Mouse (Mus musculus) ES-Bruce4 (cell line): ENCODE data around the gene Gcgr. TPM values are rescaled to one million over a fixed set of nuclear protein-coding genes. Genes with fewer than 3 reads are reported as not detected.

Experiments used
- H3K27ac ChIP-seq: 2 replicates; pipeline ENCODE4 v1.5.1; 2012; ENCODE audit warnings: low read length, inconsistent platforms; ENCODE audit not compliant: insufficient read depth
- H3K27me3 ChIP-seq: 2 replicates; pipeline ENCODE4 v1.6.1; 2012; ENCODE audit warnings: mild to moderate bottlenecking, low read length, inconsistent platforms; ENCODE audit not compliant: control insufficient read depth, poor library complexity, insufficient read depth, severe bottlenecking
- H3K36me3 ChIP-seq: 2 replicates; pipeline ENCODE4 v1.6.1; 2012; ENCODE audit warnings: inconsistent platforms, mild to moderate bottlenecking, low read length, moderate library complexity; ENCODE audit not compliant: control insufficient read depth, poor library complexity, insufficient read depth, severe bottlenecking
- H3K4me1 ChIP-seq: one replicate; pipeline ENCODE4 v1.8.1; 2011; ENCODE audit warnings: low read length; ENCODE audit not compliant: control insufficient read depth, insufficient read depth
- H3K4me3 ChIP-seq: 2 replicates; pipeline ENCODE4 v1.5.1; 2011; ENCODE audit warnings: low read depth, mild to moderate bottlenecking, low read length
- H3K9ac ChIP-seq: 2 replicates; pipeline ENCODE4 v1.6.1; 2012; ENCODE audit warnings: low read depth, mild to moderate bottlenecking, inconsistent platforms; ENCODE audit not compliant: poor library complexity, severe bottlenecking
- H3K9me3 ChIP-seq: replicated peaks from 2 replicates; pipeline ENCODE4 v1.6.1; 2012; ENCODE audit warnings: mild to moderate bottlenecking, low read length, inconsistent platforms; ENCODE audit not compliant: control insufficient read depth, poor library complexity, insufficient read depth, severe bottlenecking
- CTCF ChIP-seq: IDR thresholded peaks from one replicate; pipeline ENCODE4 v1.8.1; 2011; ENCODE audit warnings: low read depth, low read length
- EP300 ChIP-seq: IDR thresholded peaks from 2 replicates; pipeline ENCODE4 v1.6.1; 2011; ENCODE audit warnings: low read depth, low read length; ENCODE audit not compliant: insufficient read depth
- POLR2A ChIP-seq: IDR thresholded peaks from one replicate; pipeline ENCODE4 v1.8.1; 2011; ENCODE audit warnings: low read length; ENCODE audit not compliant: insufficient read depth
- polyA plus RNA-seq: library from polyadenylated mRNA; stranded (reverse); fragments of >200 nt; gene quantifications from 2 replicates; pipeline ENCODE4 v1.2.4, GENCODE M21; 2011; ENCODE audit warnings: low read depth; ENCODE audit not compliant: missing spikeins, insufficient read depth, insufficient read length

Gene Gcgr
- polyA plus RNA-seq, 1 experiment: not detected

DNA sequence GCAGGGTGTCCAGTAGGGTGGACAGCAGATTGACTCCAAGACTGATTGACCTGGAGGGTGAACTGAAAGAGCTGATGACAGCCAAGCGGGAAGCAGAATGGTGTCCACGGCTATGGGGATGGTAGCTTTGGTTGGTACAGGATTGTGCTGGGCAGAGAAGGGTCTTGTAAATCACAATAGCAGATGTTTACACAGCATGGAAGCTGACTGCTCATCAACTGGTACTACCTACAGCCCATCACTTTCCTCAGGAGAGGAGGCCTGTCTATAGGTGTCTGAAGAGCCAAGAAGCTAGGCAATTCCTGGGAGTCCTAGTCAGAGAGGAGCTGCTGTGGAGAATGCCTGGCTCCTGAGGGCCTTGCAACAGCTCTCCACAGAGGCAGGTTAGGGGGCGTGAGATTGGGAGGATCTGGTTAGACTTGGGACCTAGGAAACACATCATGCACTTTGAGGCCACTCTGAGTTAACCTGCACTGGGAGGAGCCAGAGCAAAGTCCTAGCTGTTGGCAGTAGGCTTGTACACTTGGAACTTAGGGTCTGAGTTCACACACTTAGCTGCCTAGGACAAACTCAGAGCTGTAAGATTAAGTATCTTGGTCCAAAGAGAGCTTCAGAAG lies 46.0 kb downstream of the Gcgr start:
- H3K4me3 ChIP-seq: no peak overlapping the region
- H3K9me3 ChIP-seq: no peaks in the 10 kb centered on the region
- H3K4me1 ChIP-seq: peaks cover 4% of the 10 kb centered on the region
- no peak for TF ChIP-seq EP300
- TF ChIP-seq POLR2A: no peak
- TF ChIP-seq CTCF: no peak
- no peaks in the 10 kb centered on the region for H3K27me3 ChIP-seq
- H3K9ac ChIP-seq: no peak overlapping the region
- peaks cover 22% of the 10 kb centered on the region for H3K36me3 ChIP-seq
- no peak overlapping the region for H3K27ac ChIP-seq

DNA sequence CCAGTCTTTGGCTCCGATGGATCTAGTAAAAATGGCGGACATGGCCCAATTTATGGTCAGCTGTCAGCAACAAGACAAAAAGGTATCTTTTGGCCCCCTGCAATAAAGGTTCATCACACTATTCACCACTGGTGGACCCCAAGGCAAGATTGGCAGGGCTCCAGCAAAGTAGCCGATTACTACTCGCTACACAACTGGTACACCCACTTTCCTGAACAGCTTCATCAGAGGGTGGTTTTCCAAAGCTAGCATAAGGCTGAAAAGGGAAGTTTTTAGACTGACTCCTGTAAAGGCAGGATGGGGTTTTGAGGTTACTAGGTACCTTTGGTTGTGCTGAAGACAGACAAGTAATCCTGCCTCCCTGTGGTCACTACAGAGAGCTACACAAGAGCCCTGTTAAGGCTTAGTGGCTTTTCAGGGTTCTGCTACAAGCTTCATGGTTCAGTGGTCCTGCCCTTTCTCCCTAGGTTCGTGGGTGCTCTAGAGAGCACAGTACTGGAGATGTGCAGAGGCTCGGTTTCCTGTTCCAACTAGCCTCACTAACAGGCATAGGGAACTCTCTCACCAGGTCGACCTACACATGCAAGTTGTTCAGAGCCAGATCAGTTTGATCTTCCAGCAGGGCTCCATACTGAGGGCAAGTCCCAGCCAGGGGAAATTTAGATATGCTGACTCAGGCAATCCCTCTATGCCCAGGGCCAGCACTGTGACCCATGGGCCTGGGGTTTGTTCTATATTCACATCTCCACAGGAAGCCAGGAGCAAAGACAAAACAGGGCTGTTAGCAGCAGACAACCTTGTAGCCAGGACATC lies 46.9 kb downstream of the Gcgr start:
- Histone ChIP-seq H3K36me3 (peaks cover 22% of the 10 kb centered on the region), H3K9me3 (no peaks in the 10 kb centered on the region), H3K4me3 (no peak overlapping the region), H3K9ac (no peak overlapping the region), H3K27me3 (no peaks in the 10 kb centered on the region), H3K4me1 (peaks cover 4% of the 10 kb centered on the region), H3K27ac (no peak overlapping the region)
- no peak for TF ChIP-seq POLR2A
- TF ChIP-seq CTCF: no peak
- no peak for TF ChIP-seq EP300

DNA sequence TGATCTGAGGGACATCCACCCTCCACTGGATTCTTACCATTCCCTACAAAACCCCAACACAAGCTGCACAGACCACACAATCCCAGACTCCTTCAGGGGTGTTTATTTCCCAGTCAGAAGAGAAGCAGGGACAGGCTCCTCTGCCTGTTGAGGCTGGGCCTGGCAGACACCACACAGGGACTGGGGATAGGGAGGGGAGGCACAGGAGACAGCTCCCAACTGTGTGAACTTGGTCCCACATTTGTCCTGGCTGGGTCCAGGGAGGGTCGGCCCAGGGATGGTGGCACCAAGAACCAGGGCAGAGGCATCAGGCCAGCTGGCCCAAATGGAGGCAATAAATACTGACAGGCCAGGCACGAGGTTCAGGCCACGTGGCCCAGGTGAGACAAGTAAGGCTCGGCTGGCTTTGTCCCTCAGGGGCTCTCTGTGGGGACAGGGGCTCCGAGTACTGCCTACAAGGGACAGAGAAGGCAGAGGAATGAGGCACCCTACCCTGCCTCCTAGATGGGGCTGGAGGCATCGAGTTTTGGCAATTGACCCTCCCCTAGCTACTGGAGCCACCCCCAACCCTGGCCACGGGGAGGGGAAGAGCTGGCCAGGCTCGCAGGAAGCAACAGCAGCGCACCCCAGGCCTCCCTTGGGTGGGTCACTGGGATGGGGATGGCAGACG lies 47.7 kb downstream of the Gcgr start:
- Histone ChIP-seq H3K36me3 (peaks cover 22% of the 10 kb centered on the region), H3K9me3 (no peaks in the 10 kb centered on the region), H3K4me1 (peaks cover 4% of the 10 kb centered on the region), H3K27me3 (no peaks in the 10 kb centered on the region), H3K9ac (no peak overlapping the region), H3K4me3 (no peak overlapping the region), H3K27ac (no peak overlapping the region)
- TF ChIP-seq POLR2A (no peak), CTCF (no peak)

DNA sequence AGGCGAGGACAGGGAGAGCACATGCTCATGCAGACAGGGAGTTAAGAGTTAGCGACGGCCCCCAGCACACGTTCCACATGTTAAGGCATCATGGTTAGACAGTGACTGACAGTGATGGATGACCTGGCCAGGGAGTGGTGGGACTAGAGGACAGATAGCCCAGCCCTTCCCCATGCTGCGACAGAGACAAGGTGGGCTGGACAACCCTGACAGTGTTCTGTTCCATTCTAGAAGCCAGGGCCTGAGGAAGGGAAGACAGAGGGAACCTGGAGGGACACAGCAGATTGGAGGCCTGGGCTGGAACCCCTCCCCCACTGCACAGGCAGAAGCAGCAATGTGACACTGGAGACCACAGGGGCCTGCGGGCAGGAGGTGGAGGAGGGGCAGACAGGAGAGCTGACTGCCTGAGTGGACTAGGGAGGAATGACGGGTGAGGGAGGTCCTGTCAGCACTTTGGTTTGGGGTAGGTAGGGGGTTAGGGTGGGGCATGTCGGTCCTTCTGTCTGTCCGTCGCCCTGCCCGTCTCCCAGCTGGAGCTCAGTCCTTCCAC lies 48.3 kb downstream of the Gcgr start:
- Histone ChIP-seq H3K27me3 (no peaks in the 10 kb centered on the region), H3K4me1 (peaks cover 4% of the 10 kb centered on the region), H3K9ac (no peak overlapping the region), H3K27ac (no peak overlapping the region), H3K9me3 (no peaks in the 10 kb centered on the region), H3K4me3 (no peak overlapping the region), H3K36me3 (peaks cover 22% of the 10 kb centered on the region)
- TF ChIP-seq EP300: no peak
- TF ChIP-seq CTCF: no peak
- no peak for TF ChIP-seq POLR2A

DNA sequence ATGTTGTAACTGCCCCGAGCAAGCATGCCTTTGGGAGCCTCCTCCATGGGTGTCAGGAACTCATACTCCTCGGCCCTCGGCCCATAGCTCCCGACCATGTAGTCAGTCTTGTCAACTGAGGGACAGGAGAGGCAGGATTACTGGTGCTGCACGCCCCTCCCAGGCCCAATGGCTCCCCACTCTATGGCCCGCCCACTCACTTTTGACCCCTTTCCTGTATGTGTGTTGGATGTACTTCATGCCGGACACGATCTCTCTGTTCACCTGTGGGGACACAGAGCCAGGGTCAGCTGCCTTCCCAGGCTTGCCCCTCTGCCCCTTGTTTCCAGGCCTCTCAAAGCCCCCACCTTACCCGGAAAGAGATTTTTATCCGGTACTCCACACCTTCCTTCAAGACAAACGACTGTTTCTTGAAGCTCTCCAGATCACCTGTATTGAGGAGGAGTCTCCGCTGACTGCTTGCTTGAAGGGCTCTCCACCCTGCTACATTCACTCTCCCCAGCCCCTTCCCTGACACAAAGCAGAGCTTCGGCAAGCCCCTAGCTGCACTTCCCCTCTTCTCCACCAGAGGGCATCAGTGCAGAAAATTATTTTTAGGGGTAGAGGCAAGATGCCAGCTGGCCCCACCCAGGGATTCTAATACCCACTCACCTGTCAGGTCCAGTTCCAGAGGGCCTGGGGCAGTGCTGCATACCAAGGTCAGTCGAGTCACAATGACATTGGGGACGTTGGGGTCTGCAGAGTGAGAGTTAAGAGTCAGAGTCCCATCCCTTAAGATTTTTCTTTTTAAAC lies 49.0 kb downstream of the Gcgr start:
- peaks cover 22% of the 10 kb centered on the region for H3K36me3 ChIP-seq
- no peak for TF ChIP-seq EP300
- no peak for TF ChIP-seq POLR2A
- TF ChIP-seq CTCF: peak; percentile 67

More for the DNA sequence above, 49.0 kb downstream of the Gcgr start:
- no peak overlapping the region for H3K4me3 ChIP-seq
- no peaks in the 10 kb centered on the region for H3K9me3 ChIP-seq
- H3K27ac ChIP-seq: no peak overlapping the region
- peaks cover 4% of the 10 kb centered on the region for H3K4me1 ChIP-seq
- H3K27me3 ChIP-seq: no peaks in the 10 kb centered on the region
- H3K9ac ChIP-seq: no peak overlapping the region
